Mouse (Mus musculus): ENCODE measurements around the gene Tube1. TPM values are rescaled to one million over a fixed set of nuclear protein-coding genes. Genes with fewer than 3 reads are reported as not detected.
A peak's percentile ranks its signal among the peaks of the same experiment; 100 is the strongest.
"Not testable (repeated sequence)": the region's sequence is repeated elsewhere in the genome, so short reads cannot be mapped to it uniquely, and the experiment has no call there.

Tube1 gene
- polyA plus RNA-seq, 1 experiment from 2014 or later = 14.7 TPM

- Histone ChIP-seq H3K4me1 (peaks cover 7% of the 10 kb centered on the region; the same call in 1 of the 2 replicates), H3K36me3 (no peaks in the 10 kb centered on the region), H3K9ac (no peak overlapping the region), H3K4me3 (replicated peaks) (no peak overlapping the region), H3K27me3 (replicated peaks) (no peaks in the 10 kb centered on the region), H3K27ac (no peak overlapping the region), H3K9me3 (no peaks in the 10 kb centered on the region), H3K4me2 (peak overlapping the region; percentile 30; the same call in 1 of the 2 replicates)
- ATAC-seq (ENCODE audit: insufficient read depth, low FRiP score, low read depth) = no peak
- 17% methylated on average over 8 of the region's 8 CpGs for WGBS
These were observed 36.4 kb downstream of the Tube1 start for GRCm38 (mm10) chr10:39170181-39170580.

DNA sequence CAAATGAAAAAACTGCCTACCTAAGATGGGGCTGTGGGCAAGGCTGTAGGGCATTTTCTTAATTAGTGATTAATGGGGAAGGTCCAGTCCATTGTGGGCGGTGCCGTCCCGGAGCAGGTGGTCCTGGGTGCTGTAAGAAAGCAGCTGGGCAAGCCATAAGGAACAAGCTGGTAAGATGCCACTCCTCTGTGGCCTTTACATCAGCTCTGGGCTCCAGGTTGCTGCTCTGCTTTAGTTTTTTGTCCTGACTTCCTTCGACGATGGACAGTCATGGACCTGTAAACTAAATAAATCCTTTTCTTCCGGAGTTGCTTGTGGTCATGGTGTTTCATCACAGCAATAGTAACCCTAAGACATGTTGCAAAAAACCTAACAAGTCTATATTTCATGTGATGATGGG lies 36.9 kb downstream of the Tube1 start:
- no peak overlapping the region for H3K9ac ChIP-seq

DNA sequence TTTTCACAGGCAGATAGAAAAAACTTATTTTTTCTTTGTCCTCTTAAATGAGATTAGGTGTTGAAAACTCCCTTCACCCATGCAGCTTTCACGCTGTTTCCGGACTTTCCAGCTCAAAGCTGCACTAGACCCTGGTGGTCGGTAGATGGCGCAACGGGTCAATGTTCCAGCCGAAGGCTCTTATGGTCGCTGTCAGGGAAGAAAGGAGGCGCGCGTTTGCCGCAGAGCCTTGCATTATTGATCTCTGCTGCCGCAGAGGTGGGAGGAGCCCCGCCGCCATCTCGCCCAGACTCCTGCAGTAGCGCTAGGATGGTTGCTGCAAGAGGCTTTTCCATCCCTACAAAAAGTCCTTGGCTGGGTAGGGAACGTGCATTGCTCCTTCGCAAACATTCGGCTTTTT lies 37.4 kb downstream of the Tube1 start:
- WGBS = under 1% methylated on average over 19 of the region's 19 CpGs
- H3K9ac ChIP-seq = 0 out of 2 replicates have a peak overlapping the region, but pooled peaks have one; percentile 5
- H3K36me3 ChIP-seq = no peaks in the 10 kb centered on the region
- H3K4me1 ChIP-seq = peaks cover 3% of the 10 kb centered on the region; the same call in 1 of the 2 replicates
- no peaks in the 10 kb centered on the region for H3K27me3 ChIP-seq (replicated peaks)
- H3K4me2 ChIP-seq = peak overlapping the region; percentile 86
- H3K9me3 ChIP-seq = no peaks in the 10 kb centered on the region
- H3K4me3 ChIP-seq (replicated peaks) = peak overlapping the region; percentile 51
- peak overlapping the region; percentile 90 for H3K27ac ChIP-seq
- peak; percentile 87 for ATAC-seq (ENCODE audit: insufficient read depth, low FRiP score, low read depth)

More for the DNA sequence above, 36.9 kb downstream of the Tube1 start:
- H3K4me1 ChIP-seq = peaks cover 3% of the 10 kb centered on the region; the same call in 1 of the 2 replicates
- no peaks in the 10 kb centered on the region for H3K36me3 ChIP-seq
- H3K4me2 ChIP-seq = peak overlapping the region; percentile 86
- H3K4me3 ChIP-seq (replicated peaks) = no peak overlapping the region
- ATAC-seq (ENCODE audit: insufficient read depth, low FRiP score, low read depth) = no peak; the same call in 1 of the 2 replicates
- no peaks in the 10 kb centered on the region for H3K27me3 ChIP-seq (replicated peaks)
- no peak overlapping the region for H3K27ac ChIP-seq
- WGBS = 11% methylated on average over 6 of the region's 6 CpGs
- H3K9me3 ChIP-seq = no peaks in the 10 kb centered on the region

GRCm38 (mm10) chr10:39171603-39172539 lies 38.1 kb downstream of the Tube1 start:
- Histone ChIP-seq H3K4me3 (replicated peaks) (peak overlapping the region; percentile 51), H3K4me2 (peak overlapping the region; percentile 86), H3K4me1 (peaks cover 3% of the 10 kb centered on the region; the same call in 1 of the 2 replicates), H3K27me3 (replicated peaks) (no peaks in the 10 kb centered on the region), H3K27ac (peak overlapping the region; percentile 90), H3K9me3 (no peaks in the 10 kb centered on the region), H3K36me3 (no peaks in the 10 kb centered on the region), H3K9ac (0 out of 2 replicates have a peak overlapping the region, but pooled peaks have one; percentile 5)
- 15% methylated on average over 26 of the region's 26 CpGs for WGBS
- ATAC-seq (ENCODE audit: insufficient read depth, low FRiP score, low read depth) = peak; percentile 70

DNA sequence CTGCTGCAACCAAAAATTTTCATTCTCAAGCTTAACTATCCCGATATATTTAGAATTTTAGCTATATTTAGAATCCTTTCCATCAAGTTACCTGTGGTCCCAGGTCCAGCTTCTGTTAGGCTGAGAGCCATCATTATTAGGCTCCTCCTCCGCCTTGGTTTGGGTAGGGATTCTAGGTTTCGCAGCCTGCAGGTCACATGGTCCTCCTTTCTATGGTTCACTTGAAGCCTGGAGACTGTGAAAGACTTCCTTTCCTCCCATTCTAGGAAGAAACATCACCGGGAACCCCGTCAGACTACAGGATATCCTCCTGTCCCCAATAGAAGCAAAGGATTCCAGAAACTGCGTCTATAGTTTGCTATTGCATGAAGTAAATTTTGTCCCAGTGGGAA lies 38.8 kb downstream of the Tube1 start:
- 70% methylated on average over 6 of the region's 6 CpGs for WGBS
- peak overlapping the region; percentile 90 for H3K27ac ChIP-seq

DNA sequence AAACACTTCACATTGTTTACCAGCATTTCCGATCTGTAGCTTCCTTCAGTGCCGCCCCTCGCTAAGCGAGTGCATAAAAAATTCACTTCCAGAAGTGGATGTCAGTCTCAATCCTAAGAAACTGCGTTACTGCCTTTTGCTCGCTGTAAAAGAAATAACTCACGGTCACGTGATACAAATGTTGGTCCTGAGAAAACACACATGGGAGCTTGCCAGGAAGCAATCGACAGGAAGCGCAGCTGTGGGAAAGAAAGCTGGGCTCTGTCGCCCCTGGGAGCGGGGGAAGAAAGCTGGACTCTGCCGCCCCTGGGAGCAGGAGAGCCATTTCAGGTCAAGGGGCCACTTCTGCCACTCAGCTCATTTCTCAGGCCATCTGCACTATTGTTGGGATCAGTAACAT lies 39.3 kb downstream of the Tube1 start:
- H3K9ac ChIP-seq = no peak overlapping the region
- H3K4me1 ChIP-seq = peaks cover 3% of the 10 kb centered on the region; the same call in 1 of the 2 replicates
- no peak for ATAC-seq (ENCODE audit: insufficient read depth, low FRiP score, low read depth)
- 17% methylated on average over 13 of the region's 13 CpGs for WGBS
- no peak overlapping the region for H3K4me3 ChIP-seq (replicated peaks)
- no peaks in the 10 kb centered on the region for H3K36me3 ChIP-seq
- no peaks in the 10 kb centered on the region for H3K9me3 ChIP-seq
- H3K27ac ChIP-seq = peak overlapping the region; percentile 90
- H3K27me3 ChIP-seq (replicated peaks) = no peaks in the 10 kb centered on the region
- peak overlapping the region; percentile 86 for H3K4me2 ChIP-seq

More for the DNA sequence above, 38.8 kb downstream of the Tube1 start:
- Histone ChIP-seq H3K9ac (no peak overlapping the region), H3K4me2 (peak overlapping the region; percentile 86), H3K9me3 (no peaks in the 10 kb centered on the region), H3K4me1 (peaks cover 3% of the 10 kb centered on the region; the same call in 1 of the 2 replicates), H3K27me3 (replicated peaks) (no peaks in the 10 kb centered on the region), H3K4me3 (replicated peaks) (no peak overlapping the region), H3K36me3 (no peaks in the 10 kb centered on the region)
- no peak for ATAC-seq (ENCODE audit: insufficient read depth, low FRiP score, low read depth)

GRCm38 (mm10) chr10:39176981-39177380 lies 43.2 kb downstream of the Tube1 start:
- 47% methylated on average over 5 of the region's 5 CpGs for WGBS
- no peak overlapping the region for H3K27ac ChIP-seq
- no peak for ATAC-seq (ENCODE audit: insufficient read depth, low FRiP score, low read depth)
- no peaks in the 10 kb centered on the region; the same call in 1 of the 2 replicates for H3K4me1 ChIP-seq
- H3K36me3 ChIP-seq = no peaks in the 10 kb centered on the region
- H3K4me2 ChIP-seq = no peak overlapping the region
- H3K9me3 ChIP-seq = no peaks in the 10 kb centered on the region
- H3K9ac ChIP-seq = no peak overlapping the region
- H3K4me3 ChIP-seq (replicated peaks) = no peak overlapping the region
- H3K27me3 ChIP-seq (replicated peaks) = no peaks in the 10 kb centered on the region

- 78% methylated on average over 8 of the region's 8 CpGs for WGBS
- Histone ChIP-seq H3K4me1 (no peaks in the 10 kb centered on the region), H3K9me3 (no peaks in the 10 kb centered on the region), H3K9ac (no peak overlapping the region), H3K36me3 (no peaks in the 10 kb centered on the region), H3K4me3 (replicated peaks) (no peak overlapping the region), H3K27ac (no peak overlapping the region), H3K27me3 (replicated peaks) (no peaks in the 10 kb centered on the region), H3K4me2 (no peak overlapping the region)
- ATAC-seq (ENCODE audit: insufficient read depth, low FRiP score, low read depth) = no peak
These were observed 51.2 kb downstream of the Tube1 start for GRCm38 (mm10) chr10:39184864-39185544.

- no peak for ATAC-seq (ENCODE audit: insufficient read depth, low FRiP score, low read depth)
- no peak overlapping the region for H3K4me2 ChIP-seq
- H3K27ac ChIP-seq = no peak overlapping the region
- H3K36me3 ChIP-seq = no peaks in the 10 kb centered on the region
- H3K4me3 ChIP-seq (replicated peaks) = no peak overlapping the region
- H3K27me3 ChIP-seq (replicated peaks) = no peaks in the 10 kb centered on the region
- H3K9ac ChIP-seq = no peak overlapping the region
- H3K4me1 ChIP-seq = no peaks in the 10 kb centered on the region
- H3K9me3 ChIP-seq = no peaks in the 10 kb centered on the region
- WGBS = 70% methylated on average over 4 of the region's 4 CpGs
These were observed 51.8 kb downstream of the Tube1 start for GRCm38 (mm10) chr10:39185545-39185906.

- Histone ChIP-seq H3K27ac (no peak overlapping the region), H3K4me3 (replicated peaks) (no peak overlapping the region), H3K9ac (no peak overlapping the region), H3K27me3 (replicated peaks) (no peaks in the 10 kb centered on the region), H3K4me1 (no peaks in the 10 kb centered on the region), H3K4me2 (no peak overlapping the region), H3K36me3 (no peaks in the 10 kb centered on the region), H3K9me3 (no peaks in the 10 kb centered on the region)
- no peak for ATAC-seq (ENCODE audit: insufficient read depth, low FRiP score, low read depth)
- WGBS = 87% methylated on average over 3 of the region's 3 CpGs
These were observed 58.9 kb downstream of the Tube1 start for GRCm38 (mm10) chr10:39192673-39193072.

GRCm38 (mm10) chr10:39198216-39198615 lies 64.4 kb downstream of the Tube1 start:
- not testable (repeated sequence) for H3K27me3 ChIP-seq (replicated peaks); H3K4me2 ChIP-seq; H3K27ac ChIP-seq; H3K9ac ChIP-seq; H3K4me1 ChIP-seq; H3K4me3 ChIP-seq (replicated peaks); H3K9me3 ChIP-seq; H3K36me3 ChIP-seq; ATAC-seq (ENCODE audit: insufficient read depth, low FRiP score, low read depth)
- 92% methylated on average over 11 of the region's 11 CpGs for WGBS
